Mouse (Mus musculus) layer of hippocampus, postnatal 36 days (tissue): ENCODE measurements around the gene Wdfy3. TPM values are rescaled to one million over a fixed set of nuclear protein-coding genes. Genes with fewer than 3 reads are reported as not detected.
"Not testable (repeated sequence)": the region's sequence is repeated elsewhere in the genome, so short reads cannot be mapped to it uniquely, and the experiment has no call there.

ENCODE experiments used
- DNase-seq, 2 experiments: peaks; one replicate each; pipeline ENCODE4 v3.0.0; 2022
- total RNA-seq, 2 experiments: library from RNA; stranded (reverse); gene quantifications; 2 replicates each; pipeline ENCODE4 v1.2.3; 2021

The Wdfy3 gene
- total RNA-seq: 100 to 1,000 TPM; 116 to 122 TPM

DNA sequence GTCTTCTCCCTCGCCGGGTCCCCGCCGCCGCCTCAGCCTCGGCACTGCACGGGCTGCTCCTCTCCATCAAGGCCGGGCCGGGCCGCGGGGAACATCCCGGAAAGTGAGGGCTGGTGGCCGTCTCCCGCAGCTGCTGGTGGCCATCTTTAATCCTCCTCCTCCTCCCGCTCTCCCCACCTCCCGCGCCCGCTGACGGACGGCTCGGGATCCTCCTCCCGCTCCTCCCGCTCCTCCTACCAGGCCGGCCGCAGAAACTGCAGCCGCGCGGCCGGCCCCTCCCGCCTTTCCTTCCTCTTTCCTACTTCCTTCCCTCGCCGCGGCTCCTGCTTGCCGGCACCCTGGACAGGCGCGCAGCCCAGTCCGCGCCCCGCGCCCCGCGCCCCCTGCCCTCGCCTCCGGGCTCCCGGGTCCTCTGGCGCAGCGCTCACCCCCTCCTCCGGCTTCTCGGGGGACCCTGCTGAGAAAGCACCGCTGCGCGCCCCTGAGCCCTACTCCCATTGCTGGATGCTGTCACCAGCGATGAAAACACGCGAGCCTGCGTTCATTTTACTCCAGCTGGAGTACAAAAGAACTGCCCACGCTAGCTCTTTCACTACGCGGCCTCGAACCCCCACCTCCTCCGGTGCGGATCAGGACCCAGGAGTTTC is at the start of gene Wdfy3:
Gene Wdfy3 (minus strand): TSS at position 155 of the 647 bp plus-strand sequence.
- peak; percentile 91 to 92 for DNase-seq

GRCm38 (mm10) chr5:102113009-102113408 is 43.3 kb upstream of the Wdfy3 start:
- peak in 1 of 2 experiments; percentile 6 for DNase-seq

GRCm38 (mm10) chr5:102112034-102112433 is 42.3 kb upstream of the Wdfy3 start:
- DNase-seq: no peak

GRCm38 (mm10) chr5:102110031-102110430 is 40.3 kb upstream of the Wdfy3 start:
- DNase-seq: peak; percentile 52 to 61

GRCm38 (mm10) chr5:102105919-102106318 is 36.2 kb upstream of the Wdfy3 start:
- DNase-seq: no peak

DNA sequence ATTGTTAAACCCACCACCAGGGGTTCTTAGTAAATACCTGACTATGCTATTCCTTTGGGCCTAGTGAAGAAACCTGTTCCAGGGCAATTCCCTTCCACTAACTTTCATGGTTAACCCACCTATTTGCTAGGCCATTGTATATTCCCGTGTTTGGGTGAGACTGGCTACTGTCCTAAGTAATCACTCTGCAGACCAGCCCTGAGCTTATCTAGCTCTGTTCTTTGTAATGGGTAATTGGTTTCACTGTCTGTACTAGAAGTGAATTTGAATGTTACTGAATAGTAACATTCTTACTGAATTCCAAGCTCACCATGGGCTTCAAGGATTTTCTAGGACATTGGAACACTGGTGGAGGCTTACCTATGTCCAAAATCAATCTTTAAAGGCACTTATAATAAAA is 32.1 kb upstream of the Wdfy3 start:
- not testable (repeated sequence) for DNase-seq

GRCm38 (mm10) chr5:102100246-102101241 is 30.8 kb upstream of the Wdfy3 start:
- DNase-seq: no peak

DNA sequence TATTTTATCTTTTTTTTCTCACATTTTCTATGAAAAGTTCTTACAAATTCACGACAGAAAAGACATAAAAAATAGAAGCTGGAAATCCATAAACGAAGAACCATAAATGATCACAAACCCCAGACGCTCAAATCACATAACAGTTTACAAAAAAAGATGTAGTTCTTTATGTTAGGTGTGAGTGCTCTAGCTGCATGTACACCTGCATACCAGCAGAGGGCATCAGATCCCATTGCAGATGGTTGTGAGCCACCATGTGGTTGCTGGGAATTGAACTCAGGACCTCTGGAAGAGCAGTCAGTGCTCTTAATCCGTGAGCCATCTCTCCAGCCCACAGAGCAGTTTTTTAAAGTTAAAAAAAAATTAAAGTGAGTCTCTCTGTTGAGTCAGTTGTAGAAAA is 25.9 kb upstream of the Wdfy3 start:
- no peak for DNase-seq

GRCm38 (mm10) chr5:102090686-102091085 is 21.0 kb upstream of the Wdfy3 start:
- DNase-seq: no peak

DNA sequence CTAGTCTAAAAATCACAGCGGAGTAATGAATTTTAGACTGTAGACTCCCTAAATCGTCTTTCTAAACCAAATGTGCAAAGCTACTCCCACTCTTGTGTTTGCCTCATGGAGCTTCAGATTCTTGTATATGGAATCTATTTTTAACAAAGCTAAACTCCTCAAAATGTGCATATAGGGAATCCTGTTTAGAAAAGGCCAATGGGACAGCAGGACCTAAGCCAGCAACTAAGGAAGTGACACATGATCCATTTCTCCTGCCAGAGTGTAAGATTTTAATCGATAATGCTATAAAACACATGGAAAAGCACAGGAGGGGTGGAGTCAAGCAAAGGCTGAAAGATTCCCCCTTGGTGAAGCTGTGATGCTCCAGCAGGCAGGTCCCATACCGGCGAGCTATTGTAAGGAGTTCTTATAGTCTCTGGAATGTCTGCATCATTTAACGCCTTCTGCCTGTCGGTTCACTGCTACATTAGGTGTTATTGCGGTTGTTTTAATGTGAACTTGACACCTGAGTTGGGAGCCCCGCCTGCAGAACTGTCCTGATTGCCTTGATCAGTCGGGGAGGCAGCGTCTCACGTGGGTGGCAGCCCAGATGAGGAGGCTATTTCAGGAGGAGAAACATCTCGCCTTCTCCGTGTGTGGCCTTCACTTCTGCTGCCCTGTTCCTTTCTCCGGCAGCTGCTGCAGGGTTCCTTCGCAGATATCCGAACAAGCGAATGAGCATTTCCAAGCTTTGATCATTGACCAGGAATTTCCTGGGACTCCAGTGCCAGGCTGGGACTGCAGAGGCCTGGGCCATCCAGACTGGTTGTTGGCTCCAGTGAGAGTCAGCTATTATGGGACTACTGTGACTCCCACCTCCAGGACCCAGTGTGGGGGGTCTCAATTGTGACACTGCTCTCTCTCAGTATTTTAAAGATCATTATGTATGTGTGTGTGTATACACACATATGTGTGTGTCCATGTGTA is 15.3 kb upstream of the Wdfy3 start:
- no peak for DNase-seq

DNA sequence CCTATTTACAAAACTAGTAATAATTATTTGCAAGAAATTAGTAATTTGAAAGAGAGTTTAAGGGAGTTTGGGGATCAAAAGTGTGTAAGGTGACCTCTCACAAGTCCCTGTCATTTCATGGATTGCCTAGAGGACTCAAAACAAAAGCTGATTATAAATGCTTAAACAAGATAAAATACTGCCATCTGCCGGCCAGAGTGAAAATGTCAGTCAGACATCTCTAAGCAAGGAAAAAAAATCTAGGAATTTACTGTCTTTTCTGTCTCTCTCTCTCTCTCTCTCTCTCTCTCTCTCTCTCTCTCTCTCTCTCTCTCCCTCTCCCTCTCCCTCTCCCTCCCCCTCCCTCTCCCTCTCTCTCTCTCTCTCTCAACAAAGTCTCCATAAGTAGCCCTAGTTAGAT is 4.4 kb upstream of the Wdfy3 start:
- DNase-seq: no peak

- no peak for DNase-seq
Measured at GRCm38 (mm10) chr5:102072057-102072456, 2.3 kb upstream of the Wdfy3 start.

- DNase-seq: no peak
Measured at GRCm38 (mm10) chr5:102071241-102071640, 1.5 kb upstream of the Wdfy3 start.

DNA sequence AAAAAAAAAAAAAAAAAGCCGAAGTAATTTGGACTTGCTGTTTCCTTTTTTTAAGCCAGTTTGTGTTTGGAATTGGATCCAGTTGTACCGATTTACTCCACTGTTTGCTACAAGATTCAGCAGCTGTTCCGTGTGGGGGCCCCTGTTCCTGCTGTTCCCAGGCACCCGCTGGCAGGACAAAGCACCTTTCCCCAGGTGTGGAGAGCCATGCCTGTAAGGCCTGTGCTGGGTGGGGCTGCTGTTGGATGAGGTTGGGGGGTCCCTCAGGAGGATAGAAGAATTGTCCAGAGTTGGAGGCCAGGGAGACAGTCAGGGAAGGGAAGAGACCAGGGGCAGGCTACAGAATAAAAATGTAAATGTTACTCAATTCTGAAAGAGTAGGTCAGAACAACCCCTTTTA is 1.1 kb upstream of the Wdfy3 start:
- no peak for DNase-seq

GRCm38 (mm10) chr5:102070414-102070768 is 670 bp upstream of the Wdfy3 start:
- DNase-seq: no peak

DNA sequence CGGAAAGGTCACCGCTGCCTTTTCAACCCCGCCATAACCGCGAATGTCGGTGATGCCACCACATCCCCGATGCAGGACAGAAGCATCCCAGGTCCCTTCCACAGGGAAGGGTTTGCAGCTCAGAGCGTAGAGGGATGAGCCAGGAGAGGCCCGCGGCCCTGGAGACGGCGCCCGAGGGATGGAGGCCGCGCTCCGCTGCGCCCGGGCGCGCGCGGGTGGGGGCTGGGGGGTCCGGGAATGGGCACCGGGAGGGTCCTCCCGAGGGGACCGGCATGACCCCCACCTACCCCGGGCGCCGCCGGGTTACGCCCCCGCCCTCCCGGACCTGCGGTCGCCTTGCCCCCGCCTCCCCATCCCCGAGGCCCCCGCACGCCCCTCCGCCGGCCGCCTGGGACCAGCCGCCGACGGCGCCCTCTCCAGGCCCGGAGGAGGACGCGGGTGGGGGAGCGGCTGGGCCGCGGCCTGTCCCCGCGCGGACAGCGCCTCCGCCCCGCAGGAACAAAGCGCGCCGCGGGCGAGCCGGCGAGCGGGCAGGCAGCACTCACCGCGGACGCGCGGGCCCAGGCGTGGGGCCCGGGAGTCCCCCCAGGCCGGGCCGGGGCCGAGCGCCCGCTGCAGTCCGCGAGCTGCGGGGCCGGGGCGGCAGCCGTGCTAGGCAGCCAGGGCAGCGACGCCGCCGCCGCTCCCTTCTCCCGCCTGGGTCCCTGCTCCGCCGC is 512 bp downstream of the Wdfy3 start:
- DNase-seq: peak; percentile 33 to 36

- no peak for DNase-seq
Measured at GRCm38 (mm10) chr5:102066458-102066857, 3.3 kb downstream of the Wdfy3 start.

DNA sequence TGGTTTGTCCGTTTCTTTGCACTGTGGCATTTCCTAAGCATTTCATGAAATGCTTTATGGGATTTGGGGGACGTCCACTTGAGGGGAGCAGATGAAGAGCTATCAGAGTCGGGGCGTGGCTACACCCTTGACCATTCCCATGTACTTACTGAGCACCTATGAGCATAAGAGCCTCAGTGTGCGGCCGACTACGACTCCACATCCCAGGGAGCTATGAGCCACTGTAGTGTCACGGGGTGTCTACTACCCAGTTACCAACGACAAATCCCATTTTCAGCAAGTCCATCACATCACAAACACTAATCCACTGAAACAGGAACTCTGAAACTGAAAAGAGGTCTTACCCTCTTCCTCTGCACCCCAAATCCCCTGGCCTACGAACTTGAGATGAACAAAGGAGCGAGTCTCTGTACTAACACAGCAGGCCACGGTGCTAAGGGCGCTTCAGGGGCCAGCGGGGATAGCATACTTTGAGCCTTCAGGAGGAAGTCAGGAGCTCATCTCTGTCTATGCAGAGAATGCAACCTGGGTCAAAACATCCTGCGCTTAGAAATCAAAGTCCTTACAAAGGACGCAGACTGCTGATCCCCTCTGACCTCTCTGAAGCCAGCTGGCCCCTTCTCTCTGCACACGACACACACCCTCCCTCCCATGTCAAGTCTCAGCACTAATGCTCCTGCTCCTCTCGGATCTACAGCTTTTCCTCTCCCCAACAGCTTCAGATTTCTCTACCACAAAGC is 6.5 kb downstream of the Wdfy3 start:
- DNase-seq: no peak

GRCm38 (mm10) chr5:102061816-102062215 is 7.9 kb downstream of the Wdfy3 start:
- no peak for DNase-seq

GRCm38 (mm10) chr5:102055946-102056345 is 13.8 kb downstream of the Wdfy3 start:
- peak in 1 of 2 experiments; percentile 17 for DNase-seq

- DNase-seq: no peak
Measured at GRCm38 (mm10) chr5:102055130-102055641, 14.5 kb downstream of the Wdfy3 start.
